Mouse (Mus musculus): Measurements from ENCODE around the gene Ankfn1.

Ankfn1 gene

DNA sequence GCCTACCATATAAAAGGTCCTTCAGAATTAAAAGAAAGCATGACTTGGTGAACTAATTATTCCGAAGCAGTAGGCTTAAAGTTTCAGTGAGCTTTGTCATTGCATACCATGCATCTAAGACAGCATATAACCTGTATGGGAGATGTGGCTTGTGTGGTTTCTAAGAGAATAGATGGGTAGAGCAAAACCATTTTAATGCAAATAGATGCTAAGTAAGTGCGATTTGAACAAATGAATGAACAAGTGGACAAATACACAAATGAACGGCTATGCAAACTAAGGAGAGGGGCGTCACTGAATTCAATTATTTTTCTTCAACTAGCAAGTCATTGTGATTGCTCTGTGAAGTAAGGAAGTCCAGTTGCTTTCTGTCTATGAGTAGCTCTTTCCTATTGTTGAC, 198.3 kb downstream of the Ankfn1 start:
- DNase-seq (ENCODE audit: low spot score in 2 of 2) = no peak

GRCm38 (mm10) chr11:89574269-89574838, 203.1 kb downstream of the Ankfn1 start:
- DNase-seq (ENCODE audit: low spot score in 2 of 2) = no peak

GRCm38 (mm10) chr11:89569391-89570145, 207.9 kb downstream of the Ankfn1 start:
- no peak for DNase-seq (ENCODE audit: low spot score in 2 of 2)

GRCm38 (mm10) chr11:89568246-89568645, 209.2 kb downstream of the Ankfn1 start:
- no peak for DNase-seq (ENCODE audit: low spot score in 2 of 2)

DNA sequence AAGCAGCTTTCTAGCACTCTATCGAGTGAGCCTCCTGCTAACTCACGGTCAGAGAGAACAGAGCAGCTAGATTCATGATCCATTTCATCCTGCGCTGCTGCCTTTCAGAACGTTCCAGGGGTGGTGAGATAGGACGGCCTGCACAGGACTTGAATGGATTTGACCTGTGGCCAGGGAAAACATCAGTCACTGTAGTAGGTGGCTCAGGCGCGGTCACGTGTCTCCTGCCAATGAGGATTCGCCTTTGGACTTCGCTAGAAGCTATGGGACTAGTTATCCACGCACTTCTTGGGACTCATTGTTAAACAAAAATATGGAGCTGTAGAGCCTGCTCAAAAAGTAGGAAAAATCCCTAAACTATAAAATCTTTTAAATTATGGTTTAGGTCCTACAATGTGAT, 226.0 kb downstream of the Ankfn1 start:
- no peak for DNase-seq (ENCODE audit: low spot score in 2 of 2)

DNA sequence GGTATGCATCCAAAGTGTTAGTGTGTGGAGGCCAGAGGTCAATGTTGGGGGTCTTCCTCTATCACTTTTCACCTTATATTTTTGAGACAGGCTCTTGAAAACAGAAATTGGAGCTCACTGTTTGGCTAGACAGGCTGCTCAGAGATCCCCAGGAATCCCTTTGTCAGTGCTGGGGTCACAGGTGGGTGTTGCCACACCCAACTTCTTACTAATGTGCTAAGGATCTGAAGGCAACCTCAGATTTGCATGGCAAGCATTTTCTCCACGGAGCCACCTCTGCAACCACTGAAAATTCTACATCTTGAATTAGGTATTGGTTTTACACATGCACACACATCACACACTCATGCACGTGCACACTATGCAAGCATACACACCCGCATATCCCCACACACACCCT, 226.5 kb downstream of the Ankfn1 start:
- DNase-seq (ENCODE audit: low spot score in 2 of 2) = no peak

GRCm38 (mm10) chr11:89548786-89549185, 228.7 kb downstream of the Ankfn1 start:
- DNase-seq (ENCODE audit: low spot score in 2 of 2) = no peak

GRCm38 (mm10) chr11:89546164-89546563, 231.3 kb downstream of the Ankfn1 start:
- DNase-seq (ENCODE audit: low spot score in 2 of 2) = peak; percentile 45 to 51

DNA sequence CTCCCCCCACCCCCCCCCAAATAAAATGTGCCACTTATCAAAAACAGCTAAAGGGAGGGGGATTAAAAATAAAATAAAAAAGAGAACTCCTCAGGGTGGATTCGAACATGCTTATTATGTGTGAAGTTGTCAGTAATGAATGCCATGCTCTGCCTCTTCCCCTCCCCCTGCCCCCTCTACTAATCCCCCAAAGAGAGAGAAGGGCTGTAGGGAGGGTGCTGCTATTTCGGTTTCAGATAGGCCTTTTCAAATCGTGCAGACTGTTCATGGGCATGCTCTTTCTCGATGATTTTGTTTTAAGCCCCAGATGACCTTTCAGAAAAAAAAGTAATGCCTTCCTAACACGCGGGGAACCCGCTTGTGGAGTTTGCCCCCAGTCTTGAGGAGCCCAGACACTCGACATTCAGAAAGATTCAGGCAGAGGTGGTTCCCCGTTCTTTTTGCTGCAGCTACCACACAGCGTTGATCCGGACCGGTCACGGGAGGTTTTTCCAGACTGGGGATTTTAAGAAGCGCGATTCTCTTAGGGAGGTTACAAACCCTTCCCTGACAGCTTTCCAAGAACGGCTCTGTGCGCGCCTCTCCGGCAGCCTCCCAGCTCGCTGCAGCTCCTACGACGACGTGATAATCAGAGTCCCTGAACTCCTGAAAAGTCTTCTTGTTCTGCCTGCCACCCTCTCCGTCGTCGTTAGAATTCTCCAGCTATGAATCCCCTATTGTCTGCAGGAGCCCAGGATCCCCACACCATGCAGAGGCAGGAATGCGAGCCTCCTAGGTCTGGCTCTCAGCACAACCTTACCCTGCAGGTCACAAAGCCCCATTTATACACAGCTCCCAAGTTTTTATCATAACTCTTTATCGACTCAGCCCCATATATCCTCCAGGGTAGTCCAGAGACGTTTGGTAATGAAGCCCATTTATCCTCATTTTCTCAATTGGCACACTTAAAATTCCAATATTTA, 232.3 kb downstream of the Ankfn1 start:
- no peak for DNase-seq (ENCODE audit: low spot score in 2 of 2)

DNA sequence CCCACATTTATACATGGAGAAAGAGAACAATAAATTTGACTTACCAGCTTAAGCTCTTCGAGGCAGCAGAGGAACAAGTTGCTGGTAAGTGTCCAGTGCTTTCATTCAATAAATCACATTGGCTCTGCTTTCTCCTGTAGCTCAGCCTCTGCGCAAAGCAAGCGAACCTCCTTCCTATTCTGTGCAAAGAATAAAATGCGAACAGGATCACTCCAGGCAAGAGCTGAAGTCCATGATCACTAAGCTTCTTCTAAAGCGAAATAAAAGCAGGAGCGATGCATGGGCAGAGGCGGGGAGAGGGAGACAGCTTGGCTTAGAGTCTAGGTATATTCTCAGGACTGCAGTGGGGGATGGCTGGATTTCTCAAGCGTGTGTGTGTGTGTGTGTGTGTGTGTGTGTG, 239.1 kb downstream of the Ankfn1 start:
- DNase-seq (ENCODE audit: low spot score in 2 of 2) = peak; percentile 28 to 29

- no peak for DNase-seq (ENCODE audit: low spot score in 2 of 2)
Measured at GRCm38 (mm10) chr11:89527800-89528430, 249.5 kb downstream of the Ankfn1 start.

DNA sequence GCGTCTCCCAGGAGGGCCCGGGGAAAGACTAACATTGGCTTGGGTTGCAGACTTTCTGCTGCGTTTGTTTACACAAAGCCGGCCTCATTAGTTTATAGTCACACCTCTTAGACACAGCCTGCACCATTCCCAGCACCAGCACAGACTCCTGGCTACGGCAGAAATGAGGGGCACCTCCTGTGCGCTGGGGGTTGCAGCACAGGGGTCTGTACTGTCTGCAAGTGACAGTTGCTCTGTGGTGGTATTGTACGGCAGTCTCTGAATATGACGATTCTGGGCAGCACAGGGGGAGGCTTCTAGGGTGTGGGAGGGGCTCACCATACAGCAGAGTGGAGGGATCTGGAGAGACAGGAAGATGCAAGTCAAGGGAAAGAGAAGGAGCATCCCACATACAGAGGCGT, 262.0 kb downstream of the Ankfn1 start:
- DNase-seq (ENCODE audit: low spot score in 2 of 2) = no peak

DNA sequence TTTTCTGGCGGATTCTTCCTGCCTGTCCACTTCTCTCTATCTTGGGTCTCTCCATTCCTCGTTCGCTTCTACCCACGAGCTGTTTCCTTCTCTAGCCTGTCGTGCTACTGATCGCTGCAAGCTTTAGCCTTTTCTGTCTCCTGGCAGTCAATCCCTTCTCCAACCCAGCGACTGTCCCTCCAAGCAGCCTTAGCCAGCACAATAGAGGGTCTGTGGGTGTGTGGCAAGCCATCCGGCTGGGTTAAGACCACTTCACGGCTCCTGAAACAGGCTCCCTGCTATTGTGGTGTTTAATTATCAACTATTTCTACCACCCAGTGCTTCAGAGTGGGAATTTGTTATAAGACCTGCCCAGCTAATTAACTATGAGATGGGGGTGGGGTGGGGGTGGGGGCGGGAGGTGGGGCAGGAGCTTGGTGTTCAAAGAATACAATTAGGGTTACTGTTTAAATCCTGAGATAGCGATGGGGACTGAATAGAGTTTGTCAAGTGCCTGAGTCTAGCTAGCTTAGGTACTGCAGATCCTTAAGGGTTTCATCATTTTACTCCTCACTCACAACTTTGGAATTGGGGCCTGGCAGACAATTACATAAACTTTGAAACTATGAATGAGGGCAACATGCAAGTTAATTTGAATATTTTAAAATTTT, 268.7 kb downstream of the Ankfn1 start:
- DNase-seq (ENCODE audit: low spot score in 2 of 2) = no peak

GRCm38 (mm10) chr11:89506595-89507245, 270.7 kb downstream of the Ankfn1 start:
- DNase-seq (ENCODE audit: low spot score in 2 of 2) = no peak

- DNase-seq (ENCODE audit: low spot score in 2 of 2) = no peak
Measured at GRCm38 (mm10) chr11:89505046-89505445, 272.4 kb downstream of the Ankfn1 start.

- no peak for DNase-seq (ENCODE audit: low spot score in 2 of 2)
Measured at GRCm38 (mm10) chr11:89501796-89502195, 275.7 kb downstream of the Ankfn1 start.

- DNase-seq (ENCODE audit: low spot score in 2 of 2) = no peak
Measured at GRCm38 (mm10) chr11:89500961-89501360, 276.5 kb downstream of the Ankfn1 start.

GRCm38 (mm10) chr11:89481084-89481483, 296.4 kb downstream of the Ankfn1 start:
- DNase-seq (ENCODE audit: low spot score in 2 of 2) = no peak

GRCm38 (mm10) chr11:89476927-89477326, 300.5 kb downstream of the Ankfn1 start:
- DNase-seq (ENCODE audit: low spot score in 2 of 2) = no peak

DNA sequence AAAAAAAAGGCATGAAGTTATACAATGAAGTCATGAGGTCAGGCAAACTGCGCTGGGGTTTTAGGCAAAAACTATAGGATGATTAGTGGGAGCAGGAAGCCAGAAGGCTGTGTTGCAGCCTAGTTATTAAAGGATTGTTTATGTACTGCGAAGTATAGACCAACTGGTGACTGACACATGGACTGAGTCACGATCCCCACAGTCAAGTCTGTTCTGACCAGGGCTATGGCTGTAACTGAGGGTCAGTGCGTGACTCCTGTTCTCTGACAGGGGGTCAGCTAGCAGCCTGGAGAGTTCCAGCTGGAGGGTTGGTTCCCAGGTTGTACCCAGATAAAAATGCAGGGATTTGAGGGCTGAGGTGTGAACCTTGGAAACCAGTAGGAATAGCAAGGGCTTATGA, 301.4 kb downstream of the Ankfn1 start:
- no peak for DNase-seq (ENCODE audit: low spot score in 2 of 2)

DNA sequence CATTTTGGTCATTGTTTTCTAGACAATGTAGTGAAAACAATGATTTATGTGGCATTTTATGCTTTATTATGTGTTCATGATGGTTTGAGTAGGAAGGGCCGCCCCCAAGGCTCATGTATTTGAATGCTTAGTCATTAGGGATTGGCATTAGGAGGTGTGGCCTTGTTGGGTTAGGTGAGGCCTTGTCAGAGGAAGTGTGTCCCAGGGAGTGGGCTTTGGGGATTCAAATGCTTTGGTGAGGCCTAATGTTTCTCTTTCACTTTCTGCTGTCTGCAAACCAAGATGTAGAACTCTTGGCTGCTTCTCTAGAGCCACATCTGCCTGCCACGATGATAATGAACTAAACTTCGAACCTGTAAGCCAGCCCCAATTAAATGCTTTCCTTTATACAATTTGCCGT, 304.6 kb downstream of the Ankfn1 start:
- no peak for DNase-seq (ENCODE audit: low spot score in 2 of 2)

Data from right cerebral cortex, adult 2 months (tissue).